Mouse (Mus musculus) urinary bladder, postnatal 4 days (tissue): Measurements from ENCODE around the gene Rasgef1b.

Source experiments
- DNase-seq, 2 experiments: peaks; one replicate each; pipeline ENCODE4 v3.0.0; 2021 to 2022; ENCODE audit warnings: low spot score in 2 of 2

Rasgef1b gene

DNA sequence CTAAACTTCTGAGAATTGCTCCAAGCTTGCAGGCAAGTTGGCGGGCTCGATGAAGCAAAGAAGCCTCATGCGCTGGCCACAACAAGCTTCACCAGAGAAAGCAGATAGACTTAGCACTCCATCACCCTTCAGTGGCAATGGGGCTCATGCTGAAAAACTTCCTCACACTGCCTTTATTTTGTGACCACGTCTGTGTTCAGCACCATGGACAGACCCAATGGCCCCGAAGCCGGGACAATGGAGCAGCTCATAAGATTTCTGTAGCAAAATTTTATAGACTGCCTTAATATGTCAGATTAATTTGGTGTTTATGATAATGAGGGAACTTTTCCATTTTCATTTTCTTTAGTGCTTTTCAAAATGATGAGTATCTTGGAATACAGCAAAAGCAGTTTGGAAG lies 21.6 kb downstream of the Rasgef1b start:
- DNase-seq: no peak

DNA sequence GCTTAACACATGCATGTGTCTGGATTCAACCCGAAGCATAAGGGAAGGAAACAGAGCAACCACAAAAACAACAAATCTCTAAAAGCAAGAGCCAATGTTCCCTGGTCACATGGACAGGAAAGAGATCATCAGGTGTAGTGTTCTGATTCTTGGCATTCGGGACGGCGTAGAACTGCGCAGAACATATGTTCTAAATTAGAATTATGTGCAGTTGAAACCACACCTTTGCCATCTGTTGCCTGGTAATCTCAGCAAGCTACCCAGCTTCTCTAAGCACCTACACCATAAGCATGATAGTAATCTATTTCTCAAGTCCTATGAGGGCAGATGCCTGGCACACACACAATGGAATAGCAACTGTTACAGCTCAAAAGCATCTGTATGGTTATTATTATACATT lies 27.1 kb downstream of the Rasgef1b start:
- DNase-seq: no peak

DNA sequence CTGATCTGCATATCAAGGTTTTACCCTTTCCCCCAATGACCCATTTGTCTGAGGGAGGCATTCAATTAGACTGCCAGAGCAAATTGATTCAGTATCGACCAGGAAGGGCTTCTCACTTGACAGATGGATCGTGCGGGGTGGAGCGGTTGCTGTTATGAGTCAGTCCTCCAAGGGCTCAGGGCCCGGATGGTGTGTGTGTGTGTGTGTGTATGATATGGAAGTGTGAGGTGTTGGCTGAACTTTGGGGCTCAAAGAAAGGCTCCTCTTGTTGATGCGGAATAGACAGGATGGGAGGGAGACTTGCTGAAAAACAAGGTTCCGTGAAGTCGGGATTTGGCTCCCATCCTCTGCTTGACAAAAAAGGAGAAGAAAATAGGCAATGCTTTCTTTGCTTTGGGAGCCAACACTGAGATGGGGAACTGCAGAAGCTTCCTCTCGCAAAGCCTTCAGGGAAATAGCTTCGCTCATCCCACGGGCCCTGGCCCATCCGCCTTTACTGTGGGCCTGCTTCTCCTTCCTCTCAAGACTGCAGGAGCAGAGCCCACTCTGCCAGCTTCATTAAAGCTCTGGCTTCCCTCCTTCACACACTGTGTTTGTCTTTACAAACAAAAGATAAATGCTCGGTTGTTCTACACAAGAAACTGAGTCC lies 34.0 kb downstream of the Rasgef1b start:
- no peak for DNase-seq

DNA sequence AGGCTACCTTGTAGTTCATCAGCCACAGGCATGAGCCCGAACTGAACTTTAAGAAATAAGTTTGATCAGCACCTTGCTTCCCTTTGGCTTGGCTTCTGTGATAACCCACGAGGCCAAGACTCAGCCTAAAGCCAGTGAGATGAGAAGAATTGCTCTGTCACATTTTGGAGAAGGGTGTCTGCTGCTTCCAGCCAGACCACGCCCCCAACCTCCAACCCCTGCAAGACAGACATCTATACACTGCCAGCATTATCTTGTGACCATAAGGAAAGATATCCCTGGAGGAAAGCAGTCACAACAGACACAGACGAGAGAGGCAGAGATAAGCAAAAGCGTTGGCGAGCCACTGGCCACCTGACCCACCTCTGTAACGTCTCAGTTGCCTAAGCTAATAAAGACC lies 39.0 kb downstream of the Rasgef1b start:
- no peak for DNase-seq

DNA sequence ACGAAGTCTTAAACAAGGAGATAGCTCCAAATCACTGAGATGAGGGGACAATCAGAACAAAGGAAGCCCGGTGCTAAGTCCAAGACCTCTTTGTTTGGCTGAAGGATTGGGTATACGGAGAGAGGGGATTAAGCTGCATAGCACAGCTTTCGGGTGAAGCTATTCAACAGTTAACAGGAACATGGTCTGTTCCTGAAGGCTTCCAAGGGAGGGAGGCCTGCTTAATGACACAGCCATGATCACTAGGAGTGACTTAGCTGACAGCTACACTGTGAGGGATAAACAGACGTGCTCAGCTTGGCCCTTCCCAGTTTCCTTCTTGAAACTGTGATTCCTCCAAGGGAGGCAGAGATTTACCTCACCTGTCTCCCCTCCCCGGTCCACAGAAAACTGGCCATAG lies 41.0 kb downstream of the Rasgef1b start:
- DNase-seq: no peak

DNA sequence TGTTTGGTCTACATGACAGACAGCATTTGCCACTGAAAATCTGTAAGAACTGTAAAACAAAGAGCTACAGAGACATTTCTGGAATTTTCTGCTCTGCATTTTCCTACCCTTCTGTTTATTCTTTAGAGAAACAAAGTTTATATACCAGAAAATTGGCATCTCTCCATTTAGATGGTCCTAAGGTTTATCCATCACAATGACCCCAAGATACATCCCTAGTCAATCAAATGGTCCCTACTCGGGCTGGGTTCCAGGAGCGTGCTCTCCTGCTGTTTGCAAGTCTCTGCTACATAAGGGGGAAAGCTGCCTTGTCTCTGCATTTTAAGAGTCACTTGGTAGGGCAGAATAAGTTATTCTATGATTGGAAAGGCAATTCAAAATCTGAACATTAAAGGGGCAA lies 44.8 kb downstream of the Rasgef1b start:
- no peak for DNase-seq

DNA sequence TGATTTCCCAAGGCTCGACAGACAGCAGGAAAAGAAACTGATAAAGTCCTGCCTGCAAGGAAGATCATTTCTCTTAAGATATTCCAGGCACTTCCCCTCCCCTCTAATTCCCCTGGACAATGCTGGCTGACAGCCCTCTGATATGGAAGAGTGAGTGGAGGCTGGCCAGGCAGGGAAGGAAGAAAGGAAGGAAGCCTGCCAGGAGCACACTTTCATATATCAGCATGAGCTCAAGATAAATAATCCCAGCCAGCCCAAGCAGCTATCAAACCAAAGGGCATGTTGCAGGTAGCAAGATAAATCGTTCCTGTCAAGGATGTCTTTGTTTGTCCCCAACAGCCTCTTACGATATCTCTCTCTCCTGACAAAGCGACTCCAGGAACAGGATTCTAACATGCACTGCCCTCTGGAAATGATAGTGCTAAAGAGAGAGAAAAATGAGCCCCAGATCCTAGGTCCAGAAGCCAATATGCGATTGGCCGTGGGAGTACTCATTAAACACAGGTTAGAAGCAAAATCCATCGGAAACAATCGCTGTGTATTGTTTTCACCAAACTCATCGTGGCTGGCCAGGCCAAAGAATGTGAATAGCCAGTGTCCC lies 58.8 kb downstream of the Rasgef1b start:
- no peak for DNase-seq

DNA sequence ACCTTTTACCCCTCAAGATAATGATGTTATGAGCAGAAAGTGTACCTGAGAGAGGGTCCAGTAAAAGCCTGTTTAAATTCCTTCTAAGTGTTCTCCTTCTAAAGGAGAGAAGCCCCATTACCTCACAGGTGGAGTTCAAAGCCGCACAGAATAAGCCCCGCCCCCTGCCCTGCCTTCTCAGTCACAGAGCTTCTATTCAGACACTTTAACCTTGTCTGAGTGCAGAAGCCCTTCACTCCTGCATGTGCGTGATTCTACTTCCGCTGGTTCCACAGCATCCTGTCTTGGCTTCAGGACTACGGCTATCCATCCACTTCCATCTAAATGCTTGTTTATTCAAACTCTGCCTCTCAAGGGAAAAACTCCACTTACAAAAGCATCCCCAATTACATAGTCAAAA lies 72.8 kb downstream of the Rasgef1b start:
- no peak for DNase-seq

DNA sequence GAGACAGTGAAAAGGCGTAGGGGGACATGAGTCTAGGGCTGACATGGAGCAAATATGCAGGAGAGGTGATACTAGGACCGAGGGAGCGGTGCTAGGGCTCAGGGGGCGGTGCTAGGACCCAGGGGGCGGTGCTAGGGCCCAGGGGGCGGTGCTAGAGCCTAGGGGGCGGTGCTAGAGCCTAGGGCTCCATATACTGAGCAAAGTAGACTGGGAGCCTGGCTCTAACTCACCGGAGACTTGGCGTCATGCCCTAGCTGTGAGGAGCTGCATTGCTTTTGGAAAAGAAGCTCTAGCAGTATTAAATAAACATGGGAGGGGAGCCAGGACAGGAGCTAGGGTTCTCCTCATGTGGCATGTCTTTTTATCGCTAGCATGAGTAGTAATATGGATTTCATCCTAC lies 75.9 kb downstream of the Rasgef1b start:
- no peak for DNase-seq

DNA sequence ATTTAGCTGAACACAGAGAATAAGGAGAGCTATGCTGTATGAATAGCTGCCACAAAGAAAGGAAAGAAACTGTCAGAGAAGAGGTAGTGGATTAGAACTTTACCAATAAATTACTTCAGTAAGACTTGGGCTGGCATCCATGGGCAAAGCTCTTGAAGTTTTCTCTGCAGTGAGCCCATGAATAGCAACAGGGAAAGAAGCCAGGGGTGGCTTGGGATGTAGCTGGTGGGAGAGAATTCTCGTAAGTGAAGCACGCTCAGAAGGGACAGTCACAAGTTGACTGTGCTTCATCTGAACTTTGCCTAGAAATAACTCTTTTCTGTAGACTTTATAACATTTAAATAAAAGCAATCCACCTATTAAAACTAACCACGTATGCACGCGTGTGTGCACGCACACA lies 87.5 kb downstream of the Rasgef1b start:
- DNase-seq: no peak

DNA sequence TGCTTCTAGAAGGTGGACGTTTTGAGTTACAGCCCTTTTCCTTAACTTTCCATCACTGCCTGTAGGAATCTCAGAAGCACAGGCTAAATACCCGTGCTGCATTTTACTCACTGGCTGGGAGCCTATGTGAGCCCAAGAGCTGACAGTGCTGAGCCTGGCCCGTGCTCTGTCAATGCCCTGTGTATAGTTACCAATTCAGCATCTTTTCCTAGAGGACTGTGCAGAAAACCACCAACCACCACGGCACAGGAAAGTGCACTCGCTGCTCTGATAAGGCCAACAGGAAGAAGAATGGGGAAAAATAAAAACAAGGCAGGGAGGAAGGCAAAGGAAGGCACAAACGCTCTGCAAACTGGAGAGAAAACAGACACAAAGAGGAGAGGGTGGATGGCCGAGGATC lies 92.3 kb downstream of the Rasgef1b start:
- no peak for DNase-seq

DNA sequence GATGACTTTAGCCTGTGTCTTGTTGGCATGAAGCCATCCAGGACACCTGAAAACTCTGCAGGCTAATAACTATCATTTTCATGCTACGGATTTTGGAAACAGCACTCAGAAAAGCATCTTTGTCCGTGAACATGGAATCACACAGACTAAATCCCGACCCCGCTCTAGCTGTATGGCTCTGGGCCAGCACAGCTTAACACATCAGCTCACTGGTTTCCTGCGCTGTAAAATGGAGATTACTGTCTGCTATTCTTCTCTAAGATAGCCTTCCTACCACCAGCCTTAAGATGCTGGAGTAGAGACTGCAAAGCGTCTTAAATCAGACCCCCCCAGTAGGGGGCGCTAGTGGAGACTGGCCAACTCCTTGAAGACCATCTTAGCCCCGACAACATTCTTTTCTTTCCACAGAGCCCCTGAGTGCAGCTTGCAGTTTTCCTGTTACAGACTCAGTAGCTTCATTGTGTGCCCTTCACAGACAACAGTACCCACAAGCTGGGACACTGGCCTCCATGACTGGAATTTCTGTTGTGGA lies 94.8 kb downstream of the Rasgef1b start:
- DNase-seq: no peak

DNA sequence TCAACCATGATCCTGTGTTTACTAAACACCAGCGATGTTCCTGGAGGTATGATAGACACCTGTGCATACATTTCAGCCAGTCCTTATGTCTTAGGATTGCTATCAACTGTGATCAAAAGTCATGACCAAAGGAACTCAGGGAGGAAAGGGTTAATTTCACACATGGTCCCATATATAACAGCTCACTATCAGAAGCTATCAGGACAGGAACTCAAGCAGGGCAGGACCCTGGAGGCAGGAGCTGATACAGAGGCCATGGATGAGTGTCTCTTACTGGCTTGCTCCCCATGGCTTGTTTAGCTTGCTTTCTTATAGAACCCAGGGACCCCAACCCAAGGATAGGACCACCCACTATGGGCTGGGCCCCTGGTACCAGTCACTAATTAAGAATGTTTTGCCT lies 95.3 kb downstream of the Rasgef1b start:
- DNase-seq: no peak

DNA sequence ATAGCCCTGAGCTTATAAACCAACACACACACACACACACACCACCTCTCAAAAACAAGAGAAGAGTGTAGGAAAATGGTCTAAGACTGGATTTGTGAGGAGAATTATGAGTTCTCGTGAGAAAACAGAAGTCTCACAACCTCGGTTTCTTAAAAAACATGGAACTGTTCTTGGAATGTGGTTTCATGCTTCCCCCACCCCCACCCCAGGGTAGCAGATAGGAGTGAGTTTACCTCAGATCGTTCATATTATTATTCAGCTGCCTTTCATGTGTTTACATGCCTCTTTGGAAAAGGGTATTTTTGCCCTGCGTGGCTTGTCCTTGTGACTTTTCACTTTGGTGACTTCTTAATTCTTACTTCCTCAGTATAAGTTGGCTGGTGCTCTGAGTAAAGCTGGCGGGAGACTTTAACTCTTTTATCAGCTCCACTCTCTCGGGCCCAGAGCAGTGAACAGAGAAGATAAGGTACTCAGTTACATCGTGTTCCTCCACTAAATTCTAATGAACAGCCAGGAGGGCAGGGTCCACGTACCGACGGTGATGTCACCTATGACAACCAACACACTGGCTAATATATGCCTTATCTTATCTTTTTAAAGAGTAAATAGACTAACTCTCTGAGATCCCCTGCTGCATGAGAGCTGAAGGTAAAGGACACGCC lies 96.1 kb downstream of the Rasgef1b start:
- no peak for DNase-seq

DNA sequence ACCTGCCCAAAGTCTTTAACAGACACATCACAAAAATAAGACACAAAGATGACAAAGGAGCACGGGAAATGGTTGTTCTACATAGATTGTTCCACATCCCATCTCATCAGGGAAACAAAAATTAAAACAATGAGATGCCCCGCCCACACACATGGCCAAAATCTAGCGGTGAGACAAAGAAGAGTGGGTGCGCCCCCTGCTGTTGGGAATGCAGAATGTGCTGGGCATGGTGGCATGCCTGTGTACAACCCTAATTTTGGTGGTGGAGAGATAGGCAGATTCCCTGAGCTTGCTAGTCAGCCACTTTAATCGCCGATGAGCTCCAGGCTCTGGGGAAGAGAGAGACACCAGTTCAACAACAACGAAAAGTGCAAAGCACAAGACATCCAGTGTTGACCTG lies 98.8 kb downstream of the Rasgef1b start:
- DNase-seq: no peak

DNA sequence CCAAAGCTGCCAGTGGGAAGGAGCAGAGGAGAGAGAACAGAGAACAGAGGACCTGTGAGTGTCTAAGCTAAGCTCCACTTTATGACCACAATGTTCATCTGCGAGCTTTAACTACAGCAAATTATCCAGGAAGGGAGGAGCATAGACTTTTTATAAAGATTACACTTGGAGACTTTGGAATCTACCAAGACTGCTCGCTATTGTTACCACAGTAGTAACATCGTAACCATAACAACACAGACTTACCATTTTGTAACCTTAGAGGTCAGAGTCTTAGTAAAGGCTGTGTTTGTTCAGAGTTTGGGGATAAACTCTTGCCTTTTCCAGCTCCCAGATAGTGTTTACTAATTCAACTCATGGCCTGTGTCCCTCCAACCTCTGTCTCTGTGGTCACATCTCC lies 103.3 kb downstream of the Rasgef1b start:
- DNase-seq: no peak

DNA sequence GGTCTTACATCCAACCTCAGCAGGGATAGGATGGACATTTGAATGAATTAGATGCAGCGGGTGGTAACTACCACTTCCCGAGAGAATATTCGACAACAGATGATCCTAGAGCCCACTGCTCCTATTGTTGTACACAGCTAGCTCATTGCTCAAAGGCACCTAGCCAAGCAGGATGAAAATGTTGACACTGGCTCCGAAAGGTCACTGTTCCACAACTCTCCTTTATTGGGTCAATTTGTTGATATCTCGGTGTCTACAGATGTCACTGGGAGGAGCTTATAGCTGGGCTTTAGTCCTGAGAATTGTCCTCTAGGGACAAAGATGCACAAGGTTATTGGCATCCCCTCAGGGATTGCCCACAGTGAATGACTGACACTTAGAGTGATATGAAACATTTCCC lies 108.1 kb downstream of the Rasgef1b start:
- DNase-seq: no peak

DNA sequence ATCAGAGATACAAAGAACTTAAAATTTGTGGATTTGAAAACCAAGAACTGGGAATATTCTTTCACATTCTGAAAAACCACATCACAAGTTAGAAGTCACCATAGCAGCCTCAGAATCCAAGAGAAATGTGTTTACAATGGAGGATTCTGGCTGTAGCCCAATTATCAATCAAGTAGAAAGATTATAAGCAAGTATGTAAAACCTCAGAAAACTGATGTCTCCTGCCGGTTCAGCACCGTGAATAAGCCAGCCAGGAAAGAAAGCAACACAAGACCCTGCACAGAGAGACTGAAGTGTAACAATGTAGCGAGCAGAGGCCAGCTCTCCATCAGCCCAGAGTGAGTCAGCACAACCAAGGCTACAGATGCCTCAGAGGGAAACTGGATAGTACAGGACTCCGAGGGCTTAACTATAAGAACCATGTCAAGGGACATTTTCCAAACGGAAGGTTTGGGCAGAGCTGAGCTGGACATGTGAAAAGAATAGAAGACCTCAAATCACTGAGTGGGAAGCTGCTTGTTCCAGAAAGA lies 111.5 kb downstream of the Rasgef1b start:
- no peak for DNase-seq

DNA sequence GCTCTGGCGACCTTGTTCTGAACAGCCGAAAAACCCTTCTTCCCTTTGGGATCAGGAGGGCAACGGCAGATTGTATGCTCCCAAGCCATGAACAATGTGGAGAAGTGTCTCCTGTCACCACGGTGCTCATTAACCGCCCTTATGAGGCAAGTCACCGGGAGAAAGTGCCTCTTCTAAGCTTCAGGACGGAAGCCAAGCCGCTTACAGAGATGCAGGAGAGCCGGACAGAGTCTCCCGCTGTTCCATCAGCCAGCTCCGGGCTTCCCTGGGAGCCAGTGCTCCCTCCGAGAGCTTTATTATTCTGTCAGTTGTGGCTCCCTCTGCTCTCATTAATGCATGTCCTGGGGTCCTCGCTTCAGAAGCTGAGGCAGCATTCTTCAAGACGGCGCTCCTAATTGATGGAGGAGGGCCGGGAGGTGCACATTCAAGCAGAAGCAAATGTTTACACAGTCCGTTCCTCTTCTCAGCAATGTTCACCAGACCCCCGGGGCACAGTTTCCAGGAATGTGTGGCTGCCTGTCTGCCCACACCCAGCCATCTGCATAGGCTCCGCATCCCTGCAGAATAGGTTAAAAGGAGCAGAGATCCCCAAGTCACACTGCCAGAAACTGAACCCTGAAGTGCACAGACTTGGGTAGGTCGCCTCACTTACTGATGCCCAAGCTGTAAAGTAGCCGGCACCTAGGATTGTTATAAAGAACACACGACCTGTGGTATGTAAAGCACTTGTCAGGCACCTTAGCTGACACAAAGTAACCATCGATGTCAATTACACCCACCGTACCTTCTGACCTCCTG lies 115.3 kb downstream of the Rasgef1b start:
- DNase-seq: no peak

DNA sequence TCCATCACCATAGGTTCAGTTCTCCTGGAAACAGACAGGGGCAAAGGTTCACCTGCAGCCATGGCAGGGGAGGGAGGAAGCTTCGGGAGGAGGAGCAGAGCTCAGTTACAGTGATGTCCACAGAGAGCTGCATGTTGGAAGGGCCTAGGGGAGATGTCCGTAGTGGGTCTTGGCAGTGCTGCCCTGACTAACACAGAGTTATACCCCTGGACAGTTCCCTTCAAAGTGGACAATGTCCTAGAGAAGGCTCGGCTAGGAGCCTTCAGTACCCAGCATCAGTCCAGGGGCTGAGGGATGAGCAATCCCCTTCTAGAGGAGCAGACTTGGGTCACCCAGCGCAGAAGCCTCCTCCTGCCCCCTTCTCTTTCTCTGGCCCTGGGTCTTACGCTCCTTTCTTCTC lies 121.3 kb downstream of the Rasgef1b start:
- DNase-seq: no peak

DNA sequence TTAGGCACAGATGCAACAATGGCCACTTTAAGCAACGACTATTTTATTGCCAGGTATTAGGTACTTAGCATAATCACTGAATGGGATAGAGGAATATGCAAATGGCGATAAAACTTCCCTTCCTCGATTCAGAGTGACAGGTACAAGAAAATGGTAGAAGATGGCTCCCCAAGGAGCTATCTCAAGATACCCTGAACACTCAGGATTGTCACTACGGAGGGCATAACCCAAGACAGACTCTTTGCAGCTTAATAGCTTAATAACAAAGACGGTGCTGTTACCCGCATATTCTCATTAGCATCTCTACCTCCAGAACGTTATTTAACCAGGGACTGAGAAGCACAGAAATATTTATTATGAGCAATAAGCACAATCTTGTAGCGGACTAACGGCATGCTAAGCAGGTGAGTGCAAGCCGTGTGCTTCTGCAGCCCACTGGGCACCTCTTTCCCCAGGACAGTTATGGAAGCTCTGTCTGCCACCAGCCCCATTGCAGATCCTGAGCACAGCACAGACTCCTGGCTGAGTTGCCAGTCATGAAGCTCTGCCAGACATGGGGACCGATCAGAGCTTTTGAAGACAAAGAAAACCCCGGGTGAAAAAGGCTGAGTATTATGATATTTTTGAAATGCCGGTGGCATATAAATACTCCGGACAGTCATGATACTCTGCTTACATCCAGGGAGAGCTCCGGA lies 122.6 kb downstream of the Rasgef1b start:
- DNase-seq: no peak
